Mouse (Mus musculus): ENCODE results near the gene Mndal. TPM values are rescaled to one million over a fixed set of nuclear protein-coding genes. Genes with fewer than 3 reads are reported as not detected.
"Not testable (repeated sequence)": the region's sequence is repeated elsewhere in the genome, so short reads cannot be mapped to it uniquely, and the experiment has no call there.

The Mndal gene
- total and polyA plus RNA-seq, 2 experiments from 2014 or later, result 0.27 to 1.5 TPM

DNA sequence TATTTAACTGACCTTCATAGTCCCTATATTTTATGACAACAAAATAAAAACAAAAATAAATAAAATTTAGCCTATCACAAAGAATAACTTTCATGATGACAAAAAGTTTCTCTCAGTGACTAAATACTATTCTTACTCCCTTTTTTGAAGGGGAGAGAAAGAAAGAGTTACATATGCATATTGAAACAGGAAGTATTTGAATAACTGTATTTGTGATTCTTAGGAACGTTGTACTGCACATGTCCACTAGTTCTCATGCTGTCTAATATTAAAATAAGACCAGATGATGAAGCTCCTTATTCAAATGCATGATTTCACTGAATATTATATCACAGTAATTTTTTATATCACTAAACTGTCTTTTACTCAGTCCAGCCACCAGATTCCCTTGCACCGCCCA, 140.5 kb downstream of the Mndal start:
- not testable (repeated sequence) for DNase-seq (ENCODE audit: low spot score); ATAC-seq (ENCODE audit: low FRiP score); H3K9ac ChIP-seq (replicated peaks; ENCODE audit: low read length, poor library complexity, severe bottlenecking); H3K36me3 ChIP-seq (ENCODE audit: insufficient read depth, low read length); H3K27ac ChIP-seq (ENCODE audit: low read depth, low read length); H3K9me3 ChIP-seq (ENCODE audit: low read length); H3K4me3 ChIP-seq (ENCODE audit: low read depth, low read length); H3K4me1 ChIP-seq (ENCODE audit: insufficient read depth, low read length); H3K4me2 ChIP-seq (ENCODE audit: low read depth, low read length, poor library complexity, severe bottlenecking); H3K27me3 ChIP-seq (ENCODE audit: insufficient read depth, low read length)
- 88% methylated on average over 2 of the region's 2 CpGs for WGBS

Other genes starting within 250 kb of the Mndal start
- gene Ifi207, start 200.7 kb downstream of the Mndal start, total RNA-seq (2014; rRNA removed), result 0.60 and 0.71 TPM in 2 replicates
- 0.27 and 0.57 TPM in 2 replicates for gene Ifi207, start 200.7 kb downstream of the Mndal start, polyA plus RNA-seq (2015; fragmentation: Nextera tagmentation; extraction: Ambion mirVana)
- 0.19 and 0.55 TPM in 2 replicates for gene Ifi204, start 175.5 kb downstream of the Mndal start, total RNA-seq (2014; rRNA removed)
- gene Ifi204, start 175.5 kb downstream of the Mndal start, polyA plus RNA-seq (2015; fragmentation: Nextera tagmentation; extraction: Ambion mirVana), result 1.1 TPM in 2 replicates
- gene Ifi211, start 29.4 kb downstream of the Mndal start, total RNA-seq (2014; rRNA removed), result 0.80 TPM in 1 of 2 replicates, not detected in the other
- 0.34 and 0.48 TPM in 2 replicates for gene Ifi211, start 29.4 kb downstream of the Mndal start, polyA plus RNA-seq (2015; fragmentation: Nextera tagmentation; extraction: Ambion mirVana)
- gene Ifi203, start 181 bp upstream of the Mndal start, total RNA-seq (2014; rRNA removed), result 0.99 and 1.5 TPM in 2 replicates
- gene Ifi203, start 181 bp upstream of the Mndal start, polyA plus RNA-seq (2015; fragmentation: Nextera tagmentation; extraction: Ambion mirVana), result 0.31 and 1.4 TPM in 2 replicates
- gene Ifi202b, start 40.3 kb upstream of the Mndal start, total RNA-seq (2014; rRNA removed), result not detected in 2 replicates
- gene Ifi202b, start 40.3 kb upstream of the Mndal start, polyA plus RNA-seq (2015; fragmentation: Nextera tagmentation; extraction: Ambion mirVana), result not detected in 2 replicates
- gene Ifi205, start 89.3 kb upstream of the Mndal start, total RNA-seq (2014; rRNA removed), result 0.11 TPM in 1 of 2 replicates, not detected in the other
- not detected in 2 replicates for gene Ifi205, start 89.3 kb upstream of the Mndal start, polyA plus RNA-seq (2015; fragmentation: Nextera tagmentation; extraction: Ambion mirVana)
- gene Olfr433, start 98.2 kb upstream of the Mndal start, total RNA-seq (2014; rRNA removed), result not detected in 2 replicates
- gene Olfr433, start 98.2 kb upstream of the Mndal start, polyA plus RNA-seq (2015; fragmentation: Nextera tagmentation; extraction: Ambion mirVana), result not detected in 2 replicates
- gene Olfr432, start 106.7 kb upstream of the Mndal start, total RNA-seq (2014; rRNA removed), result not detected in 2 replicates
- not detected in 2 replicates for gene Olfr432, start 106.7 kb upstream of the Mndal start, polyA plus RNA-seq (2015; fragmentation: Nextera tagmentation; extraction: Ambion mirVana)
- not detected in 2 replicates for gene Olfr430, start 124.1 kb upstream of the Mndal start, total RNA-seq (2014; rRNA removed)
- not detected in 2 replicates for gene Olfr430, start 124.1 kb upstream of the Mndal start, polyA plus RNA-seq (2015; fragmentation: Nextera tagmentation; extraction: Ambion mirVana)
- gene Olfr429, start 141.8 kb upstream of the Mndal start, total RNA-seq (2014; rRNA removed), result not detected in 2 replicates
- gene Olfr429, start 141.8 kb upstream of the Mndal start, polyA plus RNA-seq (2015; fragmentation: Nextera tagmentation; extraction: Ambion mirVana), result 0.10 TPM in 1 of 2 replicates, not detected in the other
- gene Olfr427, start 154.4 kb upstream of the Mndal start, total RNA-seq (2014; rRNA removed), result not detected in 2 replicates
- not detected in 2 replicates for gene Olfr427, start 154.4 kb upstream of the Mndal start, polyA plus RNA-seq (2015; fragmentation: Nextera tagmentation; extraction: Ambion mirVana)
- gene Olfr231, start 178.7 kb upstream of the Mndal start, total RNA-seq (2014; rRNA removed), result not detected in 2 replicates
- gene Olfr231, start 178.7 kb upstream of the Mndal start, polyA plus RNA-seq (2015; fragmentation: Nextera tagmentation; extraction: Ambion mirVana), result not detected in 2 replicates
- gene Olfr424, start 189.0 kb upstream of the Mndal start, total RNA-seq (2014; rRNA removed), result not detected in 2 replicates
- gene Olfr424, start 189.0 kb upstream of the Mndal start, polyA plus RNA-seq (2015; fragmentation: Nextera tagmentation; extraction: Ambion mirVana), result not detected in 2 replicates
- gene Olfr420, start 213.1 kb upstream of the Mndal start, total RNA-seq (2014; rRNA removed), result not detected in 2 replicates
- gene Olfr420, start 213.1 kb upstream of the Mndal start, polyA plus RNA-seq (2015; fragmentation: Nextera tagmentation; extraction: Ambion mirVana), result not detected in 2 replicates
- 0.16 and 0.19 TPM in 2 replicates for gene Spta1, start 230.3 kb upstream of the Mndal start, total RNA-seq (2014; rRNA removed)
- 0.04 TPM in 1 of 2 replicates, not detected in the other for gene Spta1, start 230.3 kb upstream of the Mndal start, polyA plus RNA-seq (2015; fragmentation: Nextera tagmentation; extraction: Ambion mirVana)

Measured in midbrain, postnatal 0 days (tissue).